Mouse (Mus musculus) myocyte (in vitro differentiated cells): Measurements from ENCODE around the gene B230118H07Rik.

Experiments used
- MAX ChIP-seq: IDR thresholded peaks from one replicate; pipeline ENCODE4 v1.6.1; 2011; ENCODE audit warnings: low read depth, mild to moderate bottlenecking, control low read depth
- POLR2A ChIP-seq: IDR thresholded peaks from one replicate; pipeline ENCODE4 v1.6.1; 2011; ENCODE audit warnings: low read depth, mild to moderate bottlenecking, control low read depth, moderate library complexity; ENCODE audit not compliant: insufficient read length
- POLR2AphosphoS2 ChIP-seq: IDR thresholded peaks from one replicate; pipeline ENCODE4 v1.6.1; 2011; ENCODE audit warnings: low read depth, control low read depth; ENCODE audit not compliant: insufficient read length

GRCm38 (mm10) chr2:101591356-101591755 is 58.0 kb downstream of the B230118H07Rik start:
- TF ChIP-seq POLR2A (no peak), POLR2AphosphoS2 (no peak), MAX (no peak)
